Mouse (Mus musculus) neural tube, embryonic 11.5 days (tissue): ENCODE measurements around the gene Smim4. TPM values are rescaled to one million over a fixed set of nuclear protein-coding genes. Genes with fewer than 3 reads are reported as not detected.
A peak's percentile ranks its signal among the peaks of the same experiment; 100 is the strongest.

Experiments
- ATAC-seq: fragments of 200-750 bp; cut with Nextera tagmentation; 2 replicates; pipeline ENCODE4 v1.8.0; 2017; ENCODE audit warnings: moderate number of reproducible peaks, mild to moderate bottlenecking, moderate TSS enrichment, moderate library complexity; ENCODE audit not compliant: insufficient read depth, low FRiP score, low TSS enrichment
- DNase-seq: peaks from one replicate; pipeline ENCODE4 v3.0.0-alpha.2; 2015; ENCODE audit warnings: low spot score
- H3K27ac ChIP-seq: fragments of 300-500 bp; sonication (generic); 2 replicates; pipeline ENCODE4 v1.5.1; 2014; ENCODE audit warnings: low read depth, mild to moderate bottlenecking, low read length
- H3K27me3 ChIP-seq: fragments of 300-500 bp; sonication (generic); 2 replicates; pipeline ENCODE4 v1.6.1; 2014; ENCODE audit warnings: mild to moderate bottlenecking, low read length, mixed read lengths; ENCODE audit not compliant: control insufficient read depth, insufficient read depth
- H3K36me3 ChIP-seq: fragments of 300-500 bp; sonication (generic); 2 replicates; pipeline ENCODE4 v1.6.1; 2014; ENCODE audit warnings: mild to moderate bottlenecking, low read length, moderate library complexity, mixed read lengths; ENCODE audit not compliant: control insufficient read depth, insufficient read depth
- H3K4me1 ChIP-seq: fragments of 300-500 bp; sonication (generic); 2 replicates; pipeline ENCODE4 v1.6.1; 2014; ENCODE audit warnings: low read length, mixed read lengths; ENCODE audit not compliant: control insufficient read depth, insufficient read depth
- H3K4me2 ChIP-seq: fragments of 300-500 bp; sonication (generic); 2 replicates; pipeline ENCODE4 v1.6.1; 2014; ENCODE audit warnings: low read depth, mild to moderate bottlenecking, moderate library complexity
- H3K4me3 ChIP-seq: fragments of 300-500 bp; sonication (generic); 2 replicates; pipeline ENCODE4 v1.5.1; 2014; ENCODE audit warnings: low read depth, low read length
- H3K9ac ChIP-seq: fragments of 300-500 bp; sonication (generic); 2 replicates; pipeline ENCODE4 v1.6.1; 2014; ENCODE audit warnings: mild to moderate bottlenecking, low read length
- H3K9me3 ChIP-seq: fragments of 300-500 bp; sonication (generic); 2 replicates; pipeline ENCODE4 v1.6.1; 2016; ENCODE audit warnings: low read length; ENCODE audit not compliant: control insufficient read depth
- whole genome bisulfite sequencing: fragments of 180-500 bp; shearing (Covaris S2); extraction: QIAGEN DNeasy Blood & Tissue Kit; methylation state at CpG from one replicate; pipeline ENCODE4 v1.1.7; 2014; 5-methylcytosine and 5-hydroxymethylcytosine counted together
- polyA plus RNA-seq: library from polyadenylated mRNA; unstranded; fragments of >200 nt; fragmentation: Nextera tagmentation; extraction: Ambion mirVana; gene quantifications from 2 replicates; pipeline ENCODE4 v1.2.1, GENCODE M21; 2014

Gene Smim4
- polyA plus RNA-seq, 1 experiment from 2014 or later, result 62.5 TPM

DNA sequence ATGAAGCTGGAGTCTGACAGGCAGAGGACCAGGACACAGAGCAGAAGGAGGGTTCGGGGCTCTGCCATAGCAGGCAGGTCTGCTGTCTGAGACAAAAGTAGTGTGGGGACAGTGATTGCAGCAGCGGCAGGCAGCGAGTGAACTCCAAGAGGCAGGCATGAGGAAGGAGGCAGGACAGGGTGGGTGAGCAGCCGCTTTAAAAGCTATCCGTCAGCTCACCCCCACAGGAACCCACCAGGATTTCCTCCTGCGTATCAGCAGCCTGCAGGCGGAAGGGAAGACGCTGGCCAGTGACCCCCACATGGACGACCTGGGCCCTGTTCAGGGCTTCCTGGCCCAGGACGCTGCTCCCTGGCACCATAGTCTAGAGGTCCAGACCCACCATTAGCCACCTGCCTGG, 39.7 kb upstream of the Smim4 start, which contains the start of gene Stab1:
TSS of gene Stab1 (minus strand) at position 217 of the 400 bp plus-strand sequence.
- no peaks in the 10 kb centered on the region for H3K4me1 ChIP-seq
- no peaks in the 10 kb centered on the region for H3K27me3 ChIP-seq
- H3K4me3 ChIP-seq, result no peak within 1 kb of the TSS
- H3K4me2 ChIP-seq, result no peak within 1 kb of the TSS
- 63% methylated on average over 10 of the region's 10 CpGs for WGBS
- no peak within 1 kb of the TSS for H3K9ac ChIP-seq
- H3K9me3 ChIP-seq, result no peaks in the 10 kb centered on the region
- ATAC-seq, result no peak
- no peak within 1 kb of the TSS for H3K27ac ChIP-seq
- peaks cover 26% of the 10 kb centered on the region for H3K36me3 ChIP-seq
- DNase-seq, result no peak

DNA sequence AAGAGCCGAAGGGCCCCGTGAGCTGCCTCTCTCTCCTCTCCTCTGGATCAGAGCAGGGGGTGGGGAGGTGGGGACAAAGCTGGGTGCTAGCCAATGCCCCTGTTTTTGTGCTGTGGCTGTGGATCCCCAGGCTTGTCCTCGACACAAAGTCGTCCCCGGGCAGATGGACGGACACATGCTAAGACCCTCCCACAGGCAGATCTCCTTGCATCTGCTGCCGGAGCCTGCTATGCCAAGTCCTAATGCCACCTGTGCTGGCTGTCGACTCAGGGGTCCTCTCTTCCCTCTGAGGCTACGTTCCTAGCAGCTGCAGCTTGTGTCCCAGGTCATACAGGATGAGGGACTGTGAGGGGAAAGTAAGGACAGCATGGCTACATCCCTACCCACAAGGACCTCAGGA, 38.1 kb upstream of the Smim4 start:
- Histone ChIP-seq H3K27me3 (no peaks in the 10 kb centered on the region), H3K9ac (no peak overlapping the region), H3K36me3 (peaks cover 13% of the 10 kb centered on the region), H3K9me3 (no peaks in the 10 kb centered on the region), H3K4me3 (no peak overlapping the region), H3K4me2 (no peak overlapping the region), H3K27ac (no peak overlapping the region), H3K4me1 (no peaks in the 10 kb centered on the region)
- DNase-seq (no peak), ATAC-seq (no peak)
- WGBS, result 66% methylated on average over 9 of the region's 9 CpGs

DNA sequence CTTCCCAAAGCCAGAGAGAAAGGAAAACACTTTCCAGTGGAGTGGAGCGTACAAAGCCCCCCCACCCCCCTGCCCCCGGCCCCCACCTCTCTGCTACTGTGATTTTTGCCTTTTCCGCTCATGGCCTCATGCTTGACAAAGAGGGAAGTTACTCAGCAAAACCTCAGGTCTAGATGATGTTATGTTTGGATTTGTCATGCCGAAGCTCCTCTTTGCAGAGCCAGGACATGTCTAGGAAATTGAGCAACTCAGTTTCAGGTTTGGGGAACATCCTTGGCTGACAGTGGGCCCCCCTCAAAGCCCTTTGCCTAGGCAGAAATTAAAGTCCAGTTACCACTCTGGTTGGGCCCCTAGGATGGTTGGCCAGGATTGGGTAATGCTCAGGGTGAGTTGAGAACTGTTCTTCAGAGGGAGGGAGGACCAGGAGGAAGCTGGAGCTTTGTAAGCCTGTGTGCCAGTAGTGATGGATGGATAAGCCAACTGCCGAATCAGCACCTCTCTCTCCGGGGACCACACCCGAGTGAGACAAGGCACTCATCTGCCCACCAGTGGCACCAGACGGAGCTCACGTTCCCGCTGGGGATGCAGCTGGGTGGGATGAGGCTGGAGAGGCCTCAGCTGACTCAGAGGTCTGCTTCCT, 37.4 kb upstream of the Smim4 start:
- Histone ChIP-seq H3K4me1 (no peaks in the 10 kb centered on the region), H3K36me3 (peaks cover 7% of the 10 kb centered on the region), H3K27me3 (no peaks in the 10 kb centered on the region), H3K9me3 (no peaks in the 10 kb centered on the region), H3K27ac (no peak overlapping the region), H3K4me2 (0 out of 2 replicates have a peak overlapping the region, but pooled peaks have one; percentile 14), H3K4me3 (no peak overlapping the region), H3K9ac (no peak overlapping the region)
- ATAC-seq (no peak), DNase-seq (no peak)
- WGBS, result 63% methylated on average over 10 of the region's 10 CpGs

DNA sequence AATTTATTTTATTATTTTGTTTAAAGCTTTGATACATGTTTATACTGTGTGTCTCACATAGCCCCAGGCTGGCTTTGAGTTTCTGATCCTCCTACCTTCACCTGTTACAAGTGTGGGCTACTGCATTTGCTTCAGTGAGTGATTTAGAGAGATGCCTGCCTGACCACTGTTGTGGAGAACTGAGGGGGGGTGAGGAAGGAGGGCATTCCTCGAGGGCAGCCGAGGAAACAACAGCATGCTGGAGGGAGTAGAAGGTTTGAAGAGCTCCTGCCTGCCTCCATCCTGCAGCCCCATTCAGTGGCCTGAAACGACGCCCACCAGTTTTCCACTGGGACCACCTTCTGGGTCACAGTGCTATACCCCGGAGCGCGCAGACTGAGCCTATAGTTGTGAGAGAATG, 36.7 kb upstream of the Smim4 start:
- WGBS, result 61% methylated on average over 7 of the region's 7 CpGs
- no peak overlapping the region for H3K4me3 ChIP-seq
- H3K27me3 ChIP-seq, result no peaks in the 10 kb centered on the region
- DNase-seq (no peak), ATAC-seq (no peak)
- no peaks in the 10 kb centered on the region for H3K9me3 ChIP-seq
- no peaks in the 10 kb centered on the region for H3K4me1 ChIP-seq
- no peak overlapping the region for H3K4me2 ChIP-seq
- no peak overlapping the region for H3K27ac ChIP-seq
- peaks cover under 1% of the 10 kb centered on the region for H3K36me3 ChIP-seq
- H3K9ac ChIP-seq, result no peak overlapping the region

DNA sequence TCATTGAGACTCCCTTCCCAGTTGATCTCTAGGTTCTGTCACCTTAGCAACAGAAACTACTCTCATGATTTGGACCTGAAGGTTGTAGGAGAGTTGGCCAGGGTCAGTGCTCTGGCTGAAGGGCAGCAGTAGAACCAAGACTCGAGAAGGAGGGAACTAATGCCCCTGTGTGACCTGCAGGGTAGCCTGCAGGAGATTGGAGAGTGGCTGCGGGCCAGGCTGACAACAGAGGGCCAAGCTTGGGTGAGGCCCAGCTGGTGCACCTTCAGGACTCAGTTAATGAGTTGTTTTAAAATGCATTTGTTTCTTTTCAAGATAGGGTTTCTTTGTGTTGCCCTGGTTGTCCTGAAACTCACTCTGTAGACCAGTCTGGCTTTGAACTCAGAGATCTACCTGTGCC, 36.3 kb upstream of the Smim4 start:
- Histone ChIP-seq H3K36me3 (no peaks in the 10 kb centered on the region), H3K9ac (no peak overlapping the region), H3K27me3 (no peaks in the 10 kb centered on the region), H3K9me3 (no peaks in the 10 kb centered on the region), H3K4me2 (no peak overlapping the region), H3K4me3 (no peak overlapping the region), H3K27ac (no peak overlapping the region), H3K4me1 (no peaks in the 10 kb centered on the region)
- DNase-seq, result no peak
- 83% methylated on average over 2 of the region's 2 CpGs for whole genome bisulfite sequencing
- no peak for ATAC-seq

DNA sequence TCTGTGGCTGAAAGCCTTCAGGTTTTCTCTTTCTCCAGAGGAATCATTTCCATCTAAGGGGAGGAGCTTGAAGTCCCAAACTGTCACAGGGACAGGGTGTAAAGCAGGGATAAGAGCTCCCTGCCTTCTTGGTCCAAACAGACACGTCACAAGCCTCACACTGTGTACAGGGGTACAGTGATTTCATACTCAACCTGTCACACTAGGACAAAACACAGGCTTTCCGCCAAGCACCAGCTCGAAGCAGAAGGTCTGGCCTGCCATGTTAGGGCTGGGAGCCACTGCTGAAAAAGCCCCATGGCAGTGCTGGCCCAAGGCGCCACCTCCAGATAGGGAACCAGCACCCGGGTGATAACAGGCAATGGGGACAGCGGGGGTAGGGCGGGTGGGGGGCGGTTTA, 35.3 kb upstream of the Smim4 start:
- no peaks in the 10 kb centered on the region for H3K27me3 ChIP-seq
- H3K27ac ChIP-seq, result no peak overlapping the region
- WGBS, result 85% methylated on average over 8 of the region's 8 CpGs
- no peaks in the 10 kb centered on the region for H3K4me1 ChIP-seq
- DNase-seq (no peak), ATAC-seq (no peak)
- H3K4me2 ChIP-seq, result no peak overlapping the region
- H3K9ac ChIP-seq, result no peak overlapping the region
- no peaks in the 10 kb centered on the region for H3K36me3 ChIP-seq
- H3K4me3 ChIP-seq, result no peak overlapping the region
- no peaks in the 10 kb centered on the region for H3K9me3 ChIP-seq

DNA sequence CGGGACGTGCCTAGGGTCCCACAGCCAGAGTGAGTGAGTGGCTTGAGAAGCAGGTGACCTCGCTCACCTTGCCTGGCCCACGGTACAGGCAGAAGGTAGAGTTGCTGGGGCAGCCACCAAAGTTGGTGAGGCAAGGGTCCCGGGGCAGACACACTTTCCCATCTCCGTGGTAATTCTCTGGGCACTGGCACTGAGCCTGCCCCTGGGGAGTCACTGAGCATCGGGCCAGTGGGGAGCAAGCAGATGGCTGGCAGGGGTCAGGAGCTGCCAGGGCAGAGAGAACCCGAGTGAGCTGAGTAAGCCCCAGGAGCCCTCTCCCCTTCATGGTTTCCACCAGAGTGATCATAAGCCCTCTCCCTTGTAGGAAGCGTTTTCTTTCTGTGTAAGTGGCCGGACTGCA, 32.9 kb upstream of the Smim4 start:
- WGBS, result 91% methylated on average over 10 of the region's 10 CpGs
- Histone ChIP-seq H3K4me2 (no peak overlapping the region), H3K27ac (no peak overlapping the region), H3K4me3 (no peak overlapping the region), H3K9me3 (no peaks in the 10 kb centered on the region), H3K36me3 (no peaks in the 10 kb centered on the region), H3K9ac (no peak overlapping the region), H3K27me3 (no peaks in the 10 kb centered on the region), H3K4me1 (no peaks in the 10 kb centered on the region)
- DNase-seq (no peak), ATAC-seq (no peak)

DNA sequence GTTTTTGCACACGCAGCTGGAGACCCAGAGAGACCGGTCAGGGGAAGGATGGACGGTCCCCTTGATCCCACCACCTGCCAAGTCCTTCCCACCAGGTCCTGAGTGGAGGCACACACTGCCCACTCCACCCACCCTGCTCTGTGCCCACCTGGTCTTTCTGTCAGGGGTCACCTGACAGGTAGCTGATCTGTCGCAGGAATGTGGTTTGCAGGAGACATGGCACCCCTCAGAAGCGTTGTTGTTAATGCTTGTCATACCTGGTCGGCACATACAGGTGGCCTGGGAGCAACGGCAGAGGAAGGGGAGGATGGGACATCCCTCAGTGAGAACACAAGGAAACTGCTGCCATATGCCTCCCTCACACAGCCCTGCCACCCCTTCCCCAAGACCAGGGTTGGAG, 32.4 kb upstream of the Smim4 start:
- 92% methylated on average over 7 of the region's 7 CpGs for WGBS
- ATAC-seq, result no peak
- no peaks in the 10 kb centered on the region for H3K4me1 ChIP-seq
- no peak overlapping the region for H3K9ac ChIP-seq
- no peaks in the 10 kb centered on the region for H3K36me3 ChIP-seq
- no peak overlapping the region for H3K4me2 ChIP-seq
- H3K9me3 ChIP-seq, result no peaks in the 10 kb centered on the region
- no peak overlapping the region for H3K4me3 ChIP-seq
- no peak overlapping the region for H3K27ac ChIP-seq
- DNase-seq, result no peak
- no peaks in the 10 kb centered on the region for H3K27me3 ChIP-seq
